Mouse (Mus musculus) liver, postnatal 0 days (tissue): Measurements from ENCODE around the gene Ostc. TPM values are rescaled to one million over a fixed set of nuclear protein-coding genes. Genes with fewer than 3 reads are reported as not detected.

Source experiments
- ATAC-seq: fragments of 200-750 bp; cut with Nextera tagmentation; 2 replicates; pipeline ENCODE4 v1.8.0; 2017; ENCODE audit warnings: mild to moderate bottlenecking, moderate library complexity
- DNase-seq: peaks from one replicate; pipeline ENCODE4 v3.0.0-alpha.2; 2016
- H3K27ac ChIP-seq: fragments of 300-500 bp; sonication (generic); 2 replicates; pipeline ENCODE4 v1.5.1; 2014; ENCODE audit warnings: antibody characterized with exemption, moderate library complexity, mild to moderate bottlenecking, low read depth
- H3K27me3 ChIP-seq: fragments of 300-500 bp; sonication (generic); 2 replicates; pipeline ENCODE4 v1.6.1; 2014; ENCODE audit warnings: low read length, control low read depth, mixed read lengths; ENCODE audit not compliant: insufficient read depth
- H3K36me3 ChIP-seq: fragments of 300-500 bp; sonication (generic); replicated peaks from 2 replicates; pipeline ENCODE4 v1.6.1; 2014; ENCODE audit warnings: mild to moderate bottlenecking, control low read depth, low read length, moderate library complexity, mixed read lengths; ENCODE audit not compliant: insufficient read depth
- H3K4me1 ChIP-seq: fragments of 300-500 bp; sonication (generic); 2 replicates; pipeline ENCODE4 v1.6.1; 2014; ENCODE audit warnings: antibody characterized with exemption, mild to moderate bottlenecking, control low read depth; ENCODE audit not compliant: insufficient read depth
- H3K4me2 ChIP-seq: fragments of 300-500 bp; sonication (generic); 2 replicates; pipeline ENCODE4 v1.6.1; 2014; ENCODE audit warnings: low read depth, mild to moderate bottlenecking, low read length, moderate library complexity, mixed read lengths
- H3K4me3 ChIP-seq: fragments of 300-500 bp; sonication (generic); 2 replicates; pipeline ENCODE4 v1.5.1; 2014; ENCODE audit warnings: low read depth, low read length
- H3K9ac ChIP-seq: fragments of 300-500 bp; sonication (generic); replicated peaks from 2 replicates; pipeline ENCODE4 v1.6.1; 2014; ENCODE audit warnings: mild to moderate bottlenecking, moderate library complexity
- H3K9me3 ChIP-seq: fragments of 300-500 bp; sonication (generic); 2 replicates; pipeline ENCODE4 v1.6.1; 2016; ENCODE audit warnings: mild to moderate bottlenecking, control low read depth, low read length, mixed read lengths
- CTCF ChIP-seq: sonication (generic); IDR thresholded peaks from 2 replicates; pipeline ENCODE4 v1.5.1; 2016; ENCODE audit warnings: antibody characterized with exemption, low read depth
- EP300 ChIP-seq: IDR thresholded peaks from 2 replicates; pipeline ENCODE4 v1.6.1; 2016; ENCODE audit warnings: antibody characterized with exemption, low read depth, mild to moderate bottlenecking
- WGBS: fragments of 180-500 bp; shearing (Covaris S2); extraction: QIAGEN DNeasy Blood & Tissue Kit; methylation state at CpG from one replicate; pipeline ENCODE4 v1.1.7; 2014; ENCODE audit not compliant: insufficient replicate concordance; 5-methylcytosine and 5-hydroxymethylcytosine counted together
- polyA plus RNA-seq: library from polyadenylated mRNA; unstranded; fragments of >200 nt; fragmentation: Nextera tagmentation; extraction: Ambion mirVana; gene quantifications from 2 replicates; pipeline ENCODE4 v1.2.1, GENCODE M21; 2015

Gene Ostc
- polyA plus RNA-seq, 1 experiment from 2014 or later = 171 TPM

DNA sequence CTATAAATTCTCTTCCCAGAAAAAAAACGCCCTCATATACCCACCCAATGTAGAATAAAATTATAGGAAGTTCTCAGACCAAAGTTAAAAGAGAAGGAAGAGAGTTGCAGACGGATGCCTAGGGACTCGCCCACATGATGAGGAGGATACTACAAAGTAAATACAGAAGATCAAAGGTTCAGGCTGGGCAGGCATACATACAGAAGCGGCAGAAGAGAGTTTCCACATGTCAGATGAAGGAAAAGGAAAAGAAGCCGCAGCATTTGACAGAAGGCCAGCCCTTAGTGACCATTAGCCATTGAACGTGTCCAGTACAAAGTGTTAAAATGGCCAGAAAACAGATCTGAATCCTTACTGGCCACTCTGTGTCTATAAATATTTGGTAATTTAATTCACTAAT is 3.6 kb upstream of the Ostc start:
- no peak for DNase-seq

DNA sequence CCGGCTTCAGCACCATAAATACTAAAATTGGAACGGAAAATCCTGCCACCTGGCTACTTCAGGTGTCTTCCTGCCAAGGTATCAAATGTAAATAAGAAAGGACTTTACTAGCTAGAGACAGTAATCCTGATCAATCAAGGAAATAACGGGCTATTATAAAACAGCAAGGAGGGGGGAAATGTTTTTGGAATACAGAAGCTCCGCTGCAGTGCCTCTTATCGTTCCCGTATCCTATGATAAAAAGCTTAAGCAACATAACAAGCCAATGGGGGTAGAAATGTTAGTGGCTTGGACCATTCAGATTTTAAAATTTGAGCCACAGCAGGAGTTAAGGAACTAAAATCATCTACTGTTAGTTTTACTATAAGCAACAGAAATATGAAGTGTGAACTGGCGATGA is 859 bp upstream of the Ostc start:
- ATAC-seq = no peak
- Histone ChIP-seq H3K4me3 (peak overlapping the region; percentile 3), H3K36me3 (peaks cover 2% of the 10 kb centered on the region; the same call in 1 of the 2 replicates), H3K27me3 (no peaks in the 10 kb centered on the region), H3K4me2 (peak overlapping the region; percentile 56), H3K9ac (no peak overlapping the region), H3K27ac (no peak overlapping the region), H3K9me3 (no peaks in the 10 kb centered on the region), H3K4me1 (peaks cover 17% of the 10 kb centered on the region)
- no peak for TF ChIP-seq EP300
- no peak for TF ChIP-seq CTCF
- no peak for DNase-seq
- WGBS = 54% methylated on average over 7 of the region's 7 CpGs

More for the DNA sequence above, 3.6 kb upstream of the Ostc start:
- Histone ChIP-seq H3K27me3 (no peaks in the 10 kb centered on the region), H3K4me2 (no peak overlapping the region), H3K9ac (no peak overlapping the region), H3K27ac (no peak overlapping the region), H3K4me3 (no peak overlapping the region), H3K9me3 (no peaks in the 10 kb centered on the region), H3K4me1 (peaks cover 6% of the 10 kb centered on the region), H3K36me3 (no peaks in the 10 kb centered on the region)
- TF ChIP-seq CTCF = no peak
- no peak for TF ChIP-seq EP300
- no peak for ATAC-seq
- WGBS = 39% methylated on average over 6 of the region's 6 CpGs

DNA sequence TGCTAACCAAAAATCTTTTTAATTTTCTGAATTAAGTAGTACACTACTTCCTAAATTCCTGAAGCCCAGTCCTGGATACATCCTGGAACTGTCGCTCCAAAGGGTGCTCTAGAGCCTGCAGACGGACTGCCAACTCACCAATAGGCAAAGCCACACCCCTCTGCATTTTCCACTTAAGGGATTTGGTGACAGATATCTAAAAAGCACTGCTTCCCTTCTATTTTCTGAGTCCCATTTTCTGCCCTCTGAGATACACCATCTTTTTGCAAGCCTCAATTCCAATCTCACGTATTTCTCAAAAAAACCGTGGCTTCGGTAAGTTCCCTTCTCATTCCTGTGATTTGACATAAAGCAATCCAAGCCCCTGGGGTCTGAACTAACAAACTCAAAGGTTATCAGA is 715 bp downstream of the Ostc start:
- TF ChIP-seq EP300 (no peak), CTCF (no peak)
- Histone ChIP-seq H3K36me3 (peaks cover 11% of the 10 kb centered on the region), H3K9ac (peak overlapping the region; percentile 88), H3K27me3 (no peaks in the 10 kb centered on the region), H3K4me1 (peaks cover 17% of the 10 kb centered on the region), H3K9me3 (no peaks in the 10 kb centered on the region), H3K4me3 (peak overlapping the region; percentile 82), H3K27ac (peak overlapping the region; percentile 88), H3K4me2 (peak overlapping the region; percentile 93)
- ATAC-seq = no peak
- no peak for DNase-seq
- under 1% methylated on average over 5 of the region's 5 CpGs for whole genome bisulfite sequencing

DNA sequence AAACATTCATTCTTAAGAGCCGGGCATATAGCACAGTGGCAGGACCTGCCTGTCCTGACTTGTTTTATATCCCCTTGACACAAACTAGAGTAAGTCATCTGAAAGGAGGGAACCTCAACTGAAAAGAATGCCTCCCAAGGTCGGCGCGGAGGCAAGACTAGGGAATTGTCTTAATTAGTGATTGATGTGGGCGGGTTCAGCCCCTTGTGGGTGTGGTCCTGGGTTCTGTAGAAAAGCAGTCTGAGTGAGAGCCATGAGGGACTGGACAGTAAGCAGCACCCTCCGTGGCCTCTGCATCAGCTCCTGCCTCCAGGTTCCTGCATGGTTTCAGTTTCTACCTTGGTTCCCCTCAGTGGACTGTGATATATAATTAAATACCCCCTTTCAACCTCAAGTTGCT is 7.0 kb downstream of the Ostc start:
- Histone ChIP-seq H3K4me3 (no peak overlapping the region), H3K4me2 (no peak overlapping the region), H3K9me3 (no peaks in the 10 kb centered on the region), H3K36me3 (peaks cover 36% of the 10 kb centered on the region), H3K27ac (no peak overlapping the region), H3K4me1 (peaks cover 5% of the 10 kb centered on the region; the same call in 1 of the 2 replicates), H3K27me3 (no peaks in the 10 kb centered on the region), H3K9ac (no peak overlapping the region)
- 77% methylated on average over 6 of the region's 6 CpGs for WGBS
- DNase-seq = no peak
- TF ChIP-seq CTCF (no peak), EP300 (no peak)
- ATAC-seq = no peak

DNA sequence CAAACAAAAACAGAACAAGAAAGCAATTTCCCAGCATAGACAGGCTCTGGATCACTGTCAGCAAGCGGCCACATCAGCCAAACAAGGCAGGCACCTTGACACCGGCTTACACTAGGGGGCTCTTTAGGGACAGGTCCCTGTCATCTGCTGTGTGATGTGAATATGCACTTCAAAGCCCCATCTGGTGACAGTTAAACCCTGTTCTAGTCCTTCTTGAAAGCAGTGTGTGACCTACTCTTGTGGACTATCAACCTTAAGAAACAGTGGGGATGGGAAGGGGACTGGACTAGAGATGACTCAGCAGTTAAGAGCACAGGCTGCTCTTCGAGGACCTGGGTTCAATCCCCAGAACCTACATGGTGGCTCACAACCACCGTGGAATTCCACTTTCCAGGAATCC is 11.6 kb downstream of the Ostc start:
- no peak overlapping the region for H3K4me3 ChIP-seq
- ATAC-seq = no peak; the same call in 1 of the 2 replicates
- no peak for TF ChIP-seq CTCF
- TF ChIP-seq EP300 = no peak
- H3K36me3 ChIP-seq = peaks cover 26% of the 10 kb centered on the region
- H3K9ac ChIP-seq = no peak overlapping the region
- peaks cover 3% of the 10 kb centered on the region; the same call in 1 of the 2 replicates for H3K4me1 ChIP-seq
- no peaks in the 10 kb centered on the region for H3K9me3 ChIP-seq
- 78% methylated on average over 4 of the region's 4 CpGs for WGBS
- H3K27me3 ChIP-seq = no peaks in the 10 kb centered on the region
- H3K4me2 ChIP-seq = no peak overlapping the region
- H3K27ac ChIP-seq = no peak overlapping the region
- DNase-seq = no peak

DNA sequence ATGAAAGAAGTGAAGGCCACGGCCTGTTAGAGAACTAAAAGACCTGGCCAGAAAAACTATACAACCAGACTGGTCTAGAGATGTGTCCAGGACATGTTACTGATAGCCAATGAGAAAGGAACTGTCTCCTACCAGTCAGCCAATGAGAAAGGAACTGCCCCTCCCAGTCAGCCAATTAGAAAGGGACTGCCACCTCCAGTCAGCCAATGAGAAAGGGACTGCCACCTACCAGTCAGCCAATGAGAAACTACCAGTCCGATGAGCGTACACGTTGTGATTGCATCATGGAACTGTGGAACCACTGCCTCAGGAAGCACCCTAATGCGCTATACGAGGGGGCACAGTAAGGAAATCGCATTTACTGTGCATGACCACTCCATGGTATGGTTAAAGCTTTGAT is 14.5 kb downstream of the Ostc start:
- no peak overlapping the region for H3K9ac ChIP-seq
- DNase-seq (no peak), ATAC-seq (no peak)
- peaks cover 22% of the 10 kb centered on the region for H3K4me1 ChIP-seq
- no peak overlapping the region for H3K4me2 ChIP-seq
- H3K9me3 ChIP-seq = no peaks in the 10 kb centered on the region
- no peak overlapping the region for H3K4me3 ChIP-seq
- WGBS = 86% methylated on average over 7 of the region's 7 CpGs
- H3K36me3 ChIP-seq = peaks cover 13% of the 10 kb centered on the region
- H3K27me3 ChIP-seq = no peaks in the 10 kb centered on the region
- no peak for TF ChIP-seq CTCF
- TF ChIP-seq EP300 = no peak
- H3K27ac ChIP-seq = no peak overlapping the region
